Mouse (Mus musculus) urinary bladder, postnatal 14 days (tissue): ENCODE measurements around the gene Gtf2f2.

Source experiments
- DNase-seq: peaks from one replicate; pipeline ENCODE4 v3.0.0; 2021; ENCODE audit warnings: low spot score

The Gtf2f2 gene

GRCm38 (mm10) chr14:76010102-76011061 is at the start of gene Gtf2f2:
TSS of gene Gtf2f2 (minus strand) at chr14:76010865.
- DNase-seq: peak; percentile 95

- no peak for DNase-seq
Observed at GRCm38 (mm10) chr14:76059441-76059840, 48.8 kb upstream of the Gtf2f2 start.

GRCm38 (mm10) chr14:76053726-76054125 is 43.1 kb upstream of the Gtf2f2 start:
- DNase-seq: no peak

GRCm38 (mm10) chr14:76051966-76052365 is 41.3 kb upstream of the Gtf2f2 start:
- no peak for DNase-seq

GRCm38 (mm10) chr14:76045767-76046166 is 35.1 kb upstream of the Gtf2f2 start:
- DNase-seq: no peak

GRCm38 (mm10) chr14:76044164-76044557 is 33.5 kb upstream of the Gtf2f2 start:
- no peak for DNase-seq

GRCm38 (mm10) chr14:76043251-76044163 is 32.8 kb upstream of the Gtf2f2 start:
- DNase-seq: no peak

GRCm38 (mm10) chr14:76033221-76033637 is 22.6 kb upstream of the Gtf2f2 start:
- no peak for DNase-seq

- DNase-seq: no peak
Observed at GRCm38 (mm10) chr14:76032671-76033136, 22.0 kb upstream of the Gtf2f2 start.

- DNase-seq: peak; percentile 41
Observed at GRCm38 (mm10) chr14:76031117-76031842, 20.6 kb upstream of the Gtf2f2 start.

- DNase-seq: no peak
Observed at GRCm38 (mm10) chr14:76024641-76025040, 14.0 kb upstream of the Gtf2f2 start.

GRCm38 (mm10) chr14:76020927-76021719 is 10.5 kb upstream of the Gtf2f2 start:
- DNase-seq: no peak

- DNase-seq: no peak
Observed at GRCm38 (mm10) chr14:76020259-76020785, 9.7 kb upstream of the Gtf2f2 start.

GRCm38 (mm10) chr14:76017785-76018490 is 7.3 kb upstream of the Gtf2f2 start:
- DNase-seq: no peak

- no peak for DNase-seq
Observed at GRCm38 (mm10) chr14:76014331-76014730, 3.7 kb upstream of the Gtf2f2 start.

GRCm38 (mm10) chr14:76011062-76011457 is 395 bp upstream of the Gtf2f2 start:
- DNase-seq: no peak

GRCm38 (mm10) chr14:76009185-76009584 is 1.5 kb downstream of the Gtf2f2 start:
- no peak for DNase-seq

GRCm38 (mm10) chr14:76008174-76008573 is 2.5 kb downstream of the Gtf2f2 start:
- DNase-seq: no peak

GRCm38 (mm10) chr14:76005011-76005410 is 5.7 kb downstream of the Gtf2f2 start:
- DNase-seq: no peak

- no peak for DNase-seq
Observed at GRCm38 (mm10) chr14:76001781-76002180, 8.9 kb downstream of the Gtf2f2 start.
